Mouse (Mus musculus): Measurements from ENCODE around the gene Slc30a9. TPM values are rescaled to one million over a fixed set of nuclear protein-coding genes. Genes with fewer than 3 reads are reported as not detected.

Gene Slc30a9
- polyA plus RNA-seq, 1 experiment from 2014 or later, result 129 TPM

DNA sequence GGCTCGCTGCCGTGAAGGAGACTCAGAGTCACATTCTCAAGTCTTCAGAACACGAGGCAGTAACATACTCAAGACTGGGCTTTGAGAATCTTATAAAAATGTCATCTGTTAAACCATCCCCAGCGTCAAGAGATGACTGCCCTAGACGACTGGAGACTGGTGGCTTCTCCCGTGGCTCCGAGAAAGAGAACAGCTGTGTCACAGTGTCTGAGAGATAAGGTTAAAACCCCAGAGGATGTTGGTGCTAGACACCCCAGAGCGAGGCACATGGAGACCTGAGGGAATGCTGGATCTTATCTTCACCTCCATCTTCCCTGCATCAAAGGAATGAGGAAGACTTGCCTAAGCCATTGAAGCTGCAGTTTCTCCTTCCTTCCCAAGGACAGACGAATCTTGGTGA is 98.2 kb downstream of the Slc30a9 start:
- TF ChIP-seq CTCF (IDR thresholded peaks at IDR 0.05; ENCODE audit: low read depth), result no peak
- H3K4me1 ChIP-seq (replicated peaks; ENCODE audit: insufficient read depth, low read length), result peaks cover 10% of the 10 kb centered on the region; the same call in 1 of the 2 replicates
- H3K27ac ChIP-seq, result no peak overlapping the region
- WGBS, result 64% methylated on average over 9 of the region's 9 CpGs
- no peak overlapping the region for H3K9ac ChIP-seq (ENCODE audit: low read depth, low read length)
- H3K9me3 ChIP-seq (replicated peaks; ENCODE audit: low read length), result no peaks in the 10 kb centered on the region
- no peak for DNase-seq (ENCODE audit: low spot score)
- no peak overlapping the region for H3K4me3 ChIP-seq (replicated peaks; ENCODE audit: low read depth, low read length)
- ATAC-seq (replicated peaks; ENCODE audit: low FRiP score, low read depth), result no peak
- no peaks in the 10 kb centered on the region for H3K36me3 ChIP-seq (ENCODE audit: insufficient read depth, low read length)
- H3K27me3 ChIP-seq (ENCODE audit: insufficient read depth, low read length), result no peaks in the 10 kb centered on the region
- H3K4me2 ChIP-seq (ENCODE audit: low read length), result no peak overlapping the region

Other genes with a start within 250 kb of the Slc30a9 start
- gene Phox2b, start 207.7 kb upstream of the Slc30a9 start, polyA plus RNA-seq (2015; fragmentation: Nextera tagmentation; extraction: Ambion mirVana), result 0.21 TPM in 1 of 2 replicates, not detected in the other
- 120 and 121 TPM in 2 replicates for gene Tmem33, start 46.4 kb upstream of the Slc30a9 start, polyA plus RNA-seq (2015; fragmentation: Nextera tagmentation; extraction: Ambion mirVana)
- 2.2 and 2.7 TPM in 2 replicates for gene Bend4, start 121.4 kb downstream of the Slc30a9 start, polyA plus RNA-seq (2015; fragmentation: Nextera tagmentation; extraction: Ambion mirVana)